Mouse (Mus musculus) central nervous system, embryonic 18 days (tissue): ENCODE measurements around the gene Slfn5. TPM values are rescaled to one million over a fixed set of nuclear protein-coding genes. Genes with fewer than 3 reads are reported as not detected.

Source experiments
- polyA plus RNA-seq: library from polyadenylated mRNA; depleted of rRNA; stranded (reverse); fragments of >200 nt; gene quantifications from 2 replicates; pipeline ENCODE4 v1.2.3, GENCODE M21; 2012; rRNA removed

Slfn5 gene
- polyA plus RNA-seq = 2.0 and 2.3 TPM in 2 replicates

GRCm38 (mm10) chr11:82950736-82951481 lies at the start of gene Slfn5:
Gene Slfn5, plus strand, starts transcription at chr11:82951349.

GRCm38 (mm10) chr11:82907651-82908607 lies 43.2 kb upstream of the Slfn5 start, which contains the start of gene Nle1:
Gene Nle1, minus strand, starts transcription at chr11:82908411.

GRCm38 (mm10) chr11:82910250-82910649 lies 40.9 kb upstream of the Slfn5 start, which contains the start of gene Unc45b:
Gene Unc45b, plus strand, starts transcription at chr11:82910550.

GRCm38 (mm10) chr11:82991469-82992166 lies 40.5 kb downstream of the Slfn5 start, which contains the start of gene Slfn9:
Gene Slfn9, minus strand, starts transcription at chr11:82991830.

Other genes with a start within 250 kb of the Slfn5 start
- 0.25 TPM in 2 replicates for gene Cct6b, start 187.0 kb upstream of the Slfn5 start, polyA plus RNA-seq
- gene Zfp830, start 187.0 kb upstream of the Slfn5 start, polyA plus RNA-seq = 16.0 and 17.5 TPM in 2 replicates
- 37.2 and 37.7 TPM in 2 replicates for gene Lig3, start 170.2 kb upstream of the Slfn5 start, polyA plus RNA-seq
- gene Rffl, start 80.1 kb upstream of the Slfn5 start, polyA plus RNA-seq = 3.9 and 4.7 TPM in 2 replicates
- 11.3 and 12.3 TPM in 2 replicates for gene Rad51d, start 60.7 kb upstream of the Slfn5 start, polyA plus RNA-seq
- 0.03 TPM in 1 of 2 replicates, not detected in the other for gene Fndc8, start 59.2 kb upstream of the Slfn5 start, polyA plus RNA-seq
- 70.7 and 73.3 TPM in 2 replicates for gene Nle1, start 42.9 kb upstream of the Slfn5 start, polyA plus RNA-seq
- gene Unc45b, start 40.8 kb upstream of the Slfn5 start, polyA plus RNA-seq = 1.7 and 2.4 TPM in 2 replicates
- gene Slfn9, start 40.5 kb downstream of the Slfn5 start, polyA plus RNA-seq = 1.1 and 1.6 TPM in 2 replicates
- 0.28 and 0.32 TPM in 2 replicates for gene Slfn8, start 69.5 kb downstream of the Slfn5 start, polyA plus RNA-seq
- gene Slfn2, start 113.8 kb downstream of the Slfn5 start, polyA plus RNA-seq = 1.00 and 1.4 TPM in 2 replicates
- 0.10 and 0.13 TPM in 2 replicates for gene Slfn1, start 165.5 kb downstream of the Slfn5 start, polyA plus RNA-seq
- 0.27 and 0.51 TPM in 2 replicates for gene Slfn4, start 223.8 kb downstream of the Slfn5 start, polyA plus RNA-seq
- 0.35 and 0.39 TPM in 2 replicates for gene Slfn3, start 240.0 kb downstream of the Slfn5 start, polyA plus RNA-seq